Mouse (Mus musculus): ENCODE measurements at regions not wholly inside any gene's neighbourhood (a gene's known extent, or its start where the extent isn't known, plus 50 kb on each side); places are given as distances from the start of the nearest gene placed in this dataset.

- no peak overlapping the region for H3K9ac ChIP-seq (replicated peaks; ENCODE audit: low read depth, low read length)
- peaks cover 3% of the 10 kb centered on the region; the same call in 1 of the 2 replicates for H3K4me1 ChIP-seq (replicated peaks; ENCODE audit: control insufficient read depth, insufficient read depth, low read length)
- H3K27me3 ChIP-seq (replicated peaks; ENCODE audit: control insufficient read depth, insufficient read depth, low read length), result no peaks in the 10 kb centered on the region
- H3K4me3 ChIP-seq (replicated peaks; ENCODE audit: low read length), result no peak overlapping the region
- H3K4me2 ChIP-seq (ENCODE audit: low read length), result peak overlapping the region; percentile 1; the same call in 1 of the 2 replicates
- no peaks in the 10 kb centered on the region for H3K9me3 ChIP-seq (ENCODE audit: control insufficient read depth, low read length)
- peak; percentile 78 for ATAC-seq
- WGBS, result 4% methylated on average over 8 of the region's 8 CpGs
- no peak overlapping the region for H3K27ac ChIP-seq (ENCODE audit: low read length)
- no peaks in the 10 kb centered on the region for H3K36me3 ChIP-seq (ENCODE audit: control insufficient read depth, insufficient read depth)
These were observed 827.9 kb downstream of the Kcnj2 start for GRCm38 (mm10) chr11:111893861-111894260.

DNA sequence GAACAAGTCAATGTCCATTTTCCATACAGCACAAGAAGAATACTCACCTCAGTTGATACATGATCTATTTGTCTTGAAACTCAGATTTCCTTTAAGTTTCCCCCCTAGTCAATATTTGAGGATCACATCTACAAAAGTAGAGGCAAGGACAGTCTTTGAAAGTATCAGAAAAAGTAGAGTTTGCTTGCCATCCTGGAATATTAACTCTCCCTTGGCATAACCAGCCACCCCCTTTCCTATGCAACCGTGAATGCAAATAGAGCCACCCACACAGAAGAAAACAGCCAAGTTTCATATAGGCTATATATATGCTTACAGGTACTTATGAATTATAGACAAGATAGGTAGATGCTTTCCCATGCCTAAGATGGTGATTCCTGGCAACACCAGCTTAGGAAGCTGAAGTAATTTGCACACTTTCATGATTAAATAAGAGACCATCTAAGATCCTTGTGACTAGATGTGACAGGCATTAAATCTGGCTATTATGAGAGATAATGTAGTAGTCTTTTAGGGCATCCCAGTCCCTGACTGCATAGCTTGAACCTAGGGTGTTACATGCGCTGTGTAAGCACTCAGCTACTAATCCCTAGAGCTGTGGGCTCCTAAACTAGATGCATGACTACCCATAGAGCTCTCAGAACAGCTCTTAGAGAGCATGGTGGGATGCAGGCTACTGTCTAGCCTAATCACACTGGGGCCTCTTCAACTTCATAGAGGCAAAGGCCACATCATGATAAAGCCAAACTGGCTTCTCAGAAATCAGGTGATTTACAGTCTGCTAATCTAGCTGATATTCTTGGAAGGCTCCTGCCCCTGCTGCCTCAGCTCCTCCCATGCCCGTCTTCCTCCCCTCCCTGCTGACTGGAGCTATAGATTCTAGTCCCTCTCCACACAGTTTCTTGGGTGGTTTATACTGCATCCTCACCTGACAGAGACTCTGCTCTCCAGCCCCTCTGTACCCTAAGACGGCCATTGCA is 829.5 kb downstream of the Kcnj2 start:
- no peaks in the 10 kb centered on the region for H3K27me3 ChIP-seq (replicated peaks; ENCODE audit: control insufficient read depth, insufficient read depth, low read length)
- no peak overlapping the region for H3K4me3 ChIP-seq (replicated peaks; ENCODE audit: low read length)
- H3K4me1 ChIP-seq (replicated peaks; ENCODE audit: control insufficient read depth, insufficient read depth, low read length), result peaks cover 3% of the 10 kb centered on the region; the same call in 1 of the 2 replicates
- no peak overlapping the region for H3K27ac ChIP-seq (ENCODE audit: low read length)
- H3K4me2 ChIP-seq (ENCODE audit: low read length), result no peak overlapping the region
- no peaks in the 10 kb centered on the region for H3K36me3 ChIP-seq (ENCODE audit: control insufficient read depth, insufficient read depth)
- no peaks in the 10 kb centered on the region for H3K9me3 ChIP-seq (ENCODE audit: control insufficient read depth, low read length)
- no peak for ATAC-seq
- 81% methylated on average over 4 of the region's 4 CpGs for WGBS
- no peak overlapping the region for H3K9ac ChIP-seq (replicated peaks; ENCODE audit: low read depth, low read length)

- no peak for ATAC-seq
- WGBS, result 90% methylated on average over 6 of the region's 6 CpGs
These were observed 831.0 kb downstream of the Kcnj2 start for GRCm38 (mm10) chr11:111897001-111897400.

DNA sequence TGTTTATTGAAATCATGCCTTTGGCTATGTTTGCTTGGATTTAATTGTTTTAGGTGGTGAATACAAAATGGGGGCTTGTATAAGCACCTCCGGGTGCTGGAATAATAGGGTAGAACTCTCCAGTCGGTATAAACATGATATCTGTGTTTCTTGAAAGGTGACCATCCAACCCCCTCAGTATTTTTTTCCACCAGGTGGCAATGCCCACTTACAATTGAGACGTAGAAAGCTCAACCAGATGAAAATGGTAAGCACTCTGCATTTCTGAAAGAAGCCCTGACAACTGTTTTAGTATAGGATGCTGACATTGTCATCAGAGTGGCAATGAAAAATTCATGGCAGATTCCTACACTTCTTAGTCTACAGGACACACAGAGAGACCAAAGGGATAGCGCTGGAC is 838.1 kb downstream of the Kcnj2 start:
- no peaks in the 10 kb centered on the region for H3K36me3 ChIP-seq (ENCODE audit: control insufficient read depth, insufficient read depth)
- H3K4me1 ChIP-seq (replicated peaks; ENCODE audit: control insufficient read depth, insufficient read depth, low read length), result no peaks in the 10 kb centered on the region
- 48% methylated on average over 4 of the region's 4 CpGs for WGBS
- H3K4me3 ChIP-seq (replicated peaks; ENCODE audit: low read length), result no peak overlapping the region
- H3K4me2 ChIP-seq (ENCODE audit: low read length), result no peak overlapping the region
- no peak for ATAC-seq
- H3K9ac ChIP-seq (replicated peaks; ENCODE audit: low read depth, low read length), result no peak overlapping the region
- H3K27ac ChIP-seq (ENCODE audit: low read length), result no peak overlapping the region
- H3K27me3 ChIP-seq (replicated peaks; ENCODE audit: control insufficient read depth, insufficient read depth, low read length), result no peaks in the 10 kb centered on the region
- H3K9me3 ChIP-seq (ENCODE audit: control insufficient read depth, low read length), result no peaks in the 10 kb centered on the region

More at GRCm38 (mm10) chr11:111897001-111897400, 831.0 kb downstream of the Kcnj2 start:
- Histone ChIP-seq H3K4me2 (ENCODE audit: low read length) (no peak overlapping the region), H3K9ac (replicated peaks; ENCODE audit: low read depth, low read length) (no peak overlapping the region), H3K27ac (ENCODE audit: low read length) (no peak overlapping the region), H3K4me1 (replicated peaks; ENCODE audit: control insufficient read depth, insufficient read depth, low read length) (0 out of 2 replicates have a peak, but pooled peaks cover 3% of the 10 kb centered on the region), H3K27me3 (replicated peaks; ENCODE audit: control insufficient read depth, insufficient read depth, low read length) (no peaks in the 10 kb centered on the region), H3K4me3 (replicated peaks; ENCODE audit: low read length) (no peak overlapping the region), H3K9me3 (ENCODE audit: control insufficient read depth, low read length) (no peaks in the 10 kb centered on the region), H3K36me3 (ENCODE audit: control insufficient read depth, insufficient read depth) (no peaks in the 10 kb centered on the region)

DNA sequence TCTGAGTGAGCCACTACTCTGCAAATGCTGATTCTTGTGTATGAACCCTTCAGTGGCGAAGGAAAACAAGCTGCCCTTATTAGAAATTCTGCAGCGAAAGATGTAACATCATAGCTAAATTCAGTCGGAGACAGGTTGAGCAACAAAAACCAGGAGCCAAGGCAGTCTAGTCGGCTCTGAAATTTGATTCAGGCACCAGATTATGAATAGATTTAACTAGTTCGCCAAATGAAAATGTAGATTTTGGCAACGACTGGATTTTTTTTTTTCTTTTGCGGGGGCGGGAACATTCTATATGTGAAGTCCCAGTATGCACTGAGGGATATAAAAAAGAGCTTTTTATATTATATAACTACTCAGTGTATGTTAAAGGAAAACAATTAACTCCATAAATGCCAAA is 847.9 kb downstream of the Kcnj2 start:
- H3K9me3 ChIP-seq (ENCODE audit: control insufficient read depth, low read length), result no peaks in the 10 kb centered on the region
- no peak for ATAC-seq
- H3K9ac ChIP-seq (replicated peaks; ENCODE audit: low read depth, low read length), result no peak overlapping the region
- H3K4me2 ChIP-seq (ENCODE audit: low read length), result no peak overlapping the region
- no peaks in the 10 kb centered on the region for H3K27me3 ChIP-seq (replicated peaks; ENCODE audit: control insufficient read depth, insufficient read depth, low read length)
- WGBS, result 80% methylated on average over 8 of the region's 8 CpGs
- no peak overlapping the region for H3K4me3 ChIP-seq (replicated peaks; ENCODE audit: low read length)
- H3K36me3 ChIP-seq (ENCODE audit: control insufficient read depth, insufficient read depth), result no peaks in the 10 kb centered on the region
- no peaks in the 10 kb centered on the region for H3K4me1 ChIP-seq (replicated peaks; ENCODE audit: control insufficient read depth, insufficient read depth, low read length)
- no peak overlapping the region for H3K27ac ChIP-seq (ENCODE audit: low read length)

GRCm38 (mm10) chr11:111926336-111926735 is 855.7 kb upstream of the Sox9 start:
- WGBS, result 98% methylated on average over 1 of the region's 1 CpGs
- no peak overlapping the region for H3K27ac ChIP-seq (ENCODE audit: low read length)
- H3K9ac ChIP-seq (replicated peaks; ENCODE audit: low read depth, low read length), result no peak overlapping the region
- 0 out of 2 replicates have a peak, but pooled peaks cover 3% of the 10 kb centered on the region for H3K4me1 ChIP-seq (replicated peaks; ENCODE audit: control insufficient read depth, insufficient read depth, low read length)
- ATAC-seq, result no peak
- no peak overlapping the region for H3K4me3 ChIP-seq (replicated peaks; ENCODE audit: low read length)
- no peaks in the 10 kb centered on the region for H3K36me3 ChIP-seq (ENCODE audit: control insufficient read depth, insufficient read depth)
- H3K9me3 ChIP-seq (ENCODE audit: control insufficient read depth, low read length), result no peaks in the 10 kb centered on the region
- H3K4me2 ChIP-seq (ENCODE audit: low read length), result no peak overlapping the region
- no peaks in the 10 kb centered on the region for H3K27me3 ChIP-seq (replicated peaks; ENCODE audit: control insufficient read depth, insufficient read depth, low read length)

DNA sequence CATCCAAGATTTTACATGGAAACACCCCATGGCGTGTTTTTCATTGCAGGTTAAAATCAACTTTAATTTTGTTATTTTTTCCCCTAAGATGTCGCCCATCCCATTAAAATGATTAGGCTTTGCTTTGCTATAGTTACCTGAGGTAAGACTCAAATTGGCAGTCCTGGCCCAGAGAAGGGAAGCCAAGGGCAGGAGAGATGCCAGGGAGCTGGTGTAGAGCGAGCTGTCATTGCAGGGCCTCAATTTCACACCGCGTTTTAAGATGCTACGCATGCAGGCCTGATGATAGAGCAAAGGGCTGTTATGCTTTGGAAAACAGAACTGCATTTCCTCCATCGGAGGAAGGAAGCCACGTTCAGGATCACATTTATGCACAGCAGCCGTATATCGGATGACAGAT is 852.7 kb upstream of the Sox9 start:
- Histone ChIP-seq H3K9me3 (ENCODE audit: control insufficient read depth, low read length) (no peaks in the 10 kb centered on the region), H3K27me3 (replicated peaks; ENCODE audit: control insufficient read depth, insufficient read depth, low read length) (no peaks in the 10 kb centered on the region), H3K36me3 (ENCODE audit: control insufficient read depth, insufficient read depth) (no peaks in the 10 kb centered on the region), H3K9ac (replicated peaks; ENCODE audit: low read depth, low read length) (no peak overlapping the region), H3K4me1 (replicated peaks; ENCODE audit: control insufficient read depth, insufficient read depth, low read length) (0 out of 2 replicates have a peak, but pooled peaks cover 3% of the 10 kb centered on the region), H3K27ac (ENCODE audit: low read length) (no peak overlapping the region), H3K4me2 (ENCODE audit: low read length) (no peak overlapping the region), H3K4me3 (replicated peaks; ENCODE audit: low read length) (no peak overlapping the region)
- ATAC-seq, result no peak
- 62% methylated on average over 10 of the region's 10 CpGs for WGBS

DNA sequence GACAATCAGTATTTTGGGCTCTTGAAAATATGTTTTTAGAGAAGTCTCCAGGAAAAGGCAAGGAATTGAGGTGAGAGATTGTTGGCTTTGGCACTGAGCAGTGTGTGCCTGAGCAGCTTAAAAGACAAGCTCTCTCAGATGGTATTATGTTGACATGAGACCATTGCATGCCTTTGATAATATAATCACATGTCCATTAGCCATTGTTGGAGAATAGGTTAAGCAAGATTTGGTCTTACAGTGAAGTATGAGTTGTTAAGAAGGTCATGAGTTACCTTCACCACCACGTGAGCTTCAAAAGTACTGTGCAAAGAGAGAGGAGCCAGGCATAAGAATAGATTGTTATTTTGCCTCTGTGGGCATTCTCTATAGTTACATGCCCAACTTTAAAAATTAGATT is 850.0 kb upstream of the Sox9 start:
- ATAC-seq, result no peak
- 79% methylated on average over 1 of the region's 1 CpGs for WGBS
- Histone ChIP-seq H3K4me1 (replicated peaks; ENCODE audit: control insufficient read depth, insufficient read depth, low read length) (0 out of 2 replicates have a peak, but pooled peaks cover 3% of the 10 kb centered on the region), H3K9ac (replicated peaks; ENCODE audit: low read depth, low read length) (no peak overlapping the region), H3K9me3 (ENCODE audit: control insufficient read depth, low read length) (no peaks in the 10 kb centered on the region), H3K4me2 (ENCODE audit: low read length) (no peak overlapping the region), H3K27me3 (replicated peaks; ENCODE audit: control insufficient read depth, insufficient read depth, low read length) (no peaks in the 10 kb centered on the region), H3K27ac (ENCODE audit: low read length) (no peak overlapping the region), H3K36me3 (ENCODE audit: control insufficient read depth, insufficient read depth) (no peaks in the 10 kb centered on the region), H3K4me3 (replicated peaks; ENCODE audit: low read length) (no peak overlapping the region)

DNA sequence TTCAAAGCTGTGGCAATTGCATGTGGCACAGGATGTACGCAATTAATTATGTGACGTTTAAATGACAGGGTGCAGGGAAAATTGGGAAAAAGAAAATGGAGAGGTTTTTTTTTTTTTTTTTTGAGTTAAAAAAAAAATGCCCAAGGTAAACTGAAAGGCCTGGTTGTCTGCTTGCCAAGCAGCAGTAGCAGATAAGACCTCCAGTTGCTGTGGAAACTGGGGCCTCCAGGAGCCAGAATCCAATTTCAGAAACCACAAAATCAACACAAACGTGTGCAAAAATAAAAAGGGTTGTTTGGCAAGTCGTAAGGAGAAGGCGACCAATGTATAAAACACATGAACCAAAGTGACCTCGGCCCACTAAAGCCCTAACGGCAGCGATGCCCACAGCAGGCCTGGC is 837.7 kb upstream of the Sox9 start:
- no peak overlapping the region for H3K9ac ChIP-seq (replicated peaks; ENCODE audit: low read depth, low read length)
- no peak for ATAC-seq
- H3K4me2 ChIP-seq (ENCODE audit: low read length), result no peak overlapping the region
- no peak overlapping the region for H3K4me3 ChIP-seq (replicated peaks; ENCODE audit: low read length)
- no peaks in the 10 kb centered on the region for H3K9me3 ChIP-seq (ENCODE audit: control insufficient read depth, low read length)
- peaks cover 4% of the 10 kb centered on the region; the same call in 1 of the 2 replicates for H3K4me1 ChIP-seq (replicated peaks; ENCODE audit: control insufficient read depth, insufficient read depth, low read length)
- no peaks in the 10 kb centered on the region for H3K27me3 ChIP-seq (replicated peaks; ENCODE audit: control insufficient read depth, insufficient read depth, low read length)
- WGBS, result 52% methylated on average over 8 of the region's 8 CpGs
- no peaks in the 10 kb centered on the region for H3K36me3 ChIP-seq (ENCODE audit: control insufficient read depth, insufficient read depth)
- H3K27ac ChIP-seq (ENCODE audit: low read length), result no peak overlapping the region
